Mouse (Mus musculus) stomach, embryonic 16.5 days (tissue): ENCODE results near the gene Ncaph. TPM values are rescaled to one million over a fixed set of nuclear protein-coding genes. Genes with fewer than 3 reads are reported as not detected.
"Not testable (repeated sequence)": the region's sequence is repeated elsewhere in the genome, so short reads cannot be mapped to it uniquely, and the experiment has no call there.

ENCODE experiments used
- ATAC-seq: fragments of 200-750 bp; cut with Nextera tagmentation; 2 replicates; pipeline ENCODE4 v1.8.0; 2017; ENCODE audit warnings: moderate number of reproducible peaks, moderate TSS enrichment; ENCODE audit not compliant: insufficient read depth, low FRiP score
- H3K27ac ChIP-seq: fragments of 300-500 bp; sonication (generic); 2 replicates; pipeline ENCODE4 v1.5.1; 2014; ENCODE audit warnings: low read length
- H3K27me3 ChIP-seq: fragments of 300-500 bp; sonication (generic); 2 replicates; pipeline ENCODE4 v1.6.1; 2014; ENCODE audit warnings: low read length, control low read depth, mixed read lengths; ENCODE audit not compliant: control insufficient read depth, insufficient read depth
- H3K36me3 ChIP-seq: fragments of 300-500 bp; sonication (generic); 2 replicates; pipeline ENCODE4 v1.6.1; 2014; ENCODE audit warnings: low read length; ENCODE audit not compliant: control insufficient read depth, insufficient read depth
- H3K4me1 ChIP-seq: fragments of 300-500 bp; sonication (generic); 2 replicates; pipeline ENCODE4 v1.6.1; 2014; ENCODE audit warnings: low read length, control low read depth, mixed read lengths; ENCODE audit not compliant: control insufficient read depth, insufficient read depth
- H3K4me2 ChIP-seq: fragments of 300-500 bp; sonication (generic); 2 replicates; pipeline ENCODE4 v1.6.1; 2014; ENCODE audit warnings: low read depth, low read length, mixed read lengths
- H3K4me3 ChIP-seq: fragments of 300-500 bp; sonication (generic); replicated peaks from 2 replicates; pipeline ENCODE4 v1.5.1; 2014; ENCODE audit warnings: mild to moderate bottlenecking, low read length
- H3K9ac ChIP-seq: fragments of 300-500 bp; sonication (generic); 2 replicates; pipeline ENCODE4 v1.6.1; 2014; ENCODE audit warnings: low read length
- H3K9me3 ChIP-seq: fragments of 300-500 bp; sonication (generic); replicated peaks from 2 replicates; pipeline ENCODE4 v1.6.1; 2016; ENCODE audit warnings: low read length, control low read depth; ENCODE audit not compliant: control insufficient read depth
- WGBS: fragments of 180-500 bp; shearing (Covaris S2); extraction: QIAGEN DNeasy Blood & Tissue Kit; methylation state at CpG from one replicate; pipeline ENCODE4 v1.1.7; 2014; 5-methylcytosine and 5-hydroxymethylcytosine counted together
- polyA plus RNA-seq: library from polyadenylated mRNA; unstranded; fragments of >200 nt; fragmentation: Nextera tagmentation; extraction: Ambion mirVana; gene quantifications from 2 replicates; pipeline ENCODE4 v1.2.1, GENCODE M21; 2015

The Ncaph gene
- polyA plus RNA-seq, 1 experiment from 2014 or later = 66.1 TPM

GRCm38 (mm10) chr2:127121591-127122235 lies 12.0 kb downstream of the Ncaph start:
- 90% methylated on average over 8 of the region's 8 CpGs for WGBS
- no peak overlapping the region for H3K4me2 ChIP-seq
- no peak for ATAC-seq
- no peak overlapping the region for H3K9ac ChIP-seq
- no peaks in the 10 kb centered on the region for H3K27me3 ChIP-seq
- no peak overlapping the region for H3K4me3 ChIP-seq
- peak overlapping the region; percentile 10; the same call in 1 of the 2 replicates for H3K27ac ChIP-seq
- H3K9me3 ChIP-seq = no peaks in the 10 kb centered on the region
- H3K4me1 ChIP-seq = no peaks in the 10 kb centered on the region
- peaks cover 38% of the 10 kb centered on the region for H3K36me3 ChIP-seq

DNA sequence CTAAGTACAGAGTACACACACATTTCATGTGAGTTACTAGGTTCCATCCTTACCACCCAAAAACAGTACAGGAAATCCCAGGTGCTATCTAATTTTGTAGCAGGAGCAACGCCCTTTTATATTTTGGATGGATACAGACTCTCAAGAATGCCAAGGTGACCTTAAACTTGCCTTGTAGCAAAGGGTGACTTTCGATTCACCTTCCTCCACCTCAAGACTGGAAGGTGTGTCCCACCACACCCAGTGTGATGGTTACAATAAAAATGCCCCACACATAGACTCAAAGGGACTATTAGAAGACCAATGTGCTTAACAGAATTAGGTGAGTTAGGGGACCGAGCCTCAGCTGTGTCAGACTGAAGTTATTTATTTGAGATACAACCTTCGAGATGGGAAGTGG lies 24.8 kb downstream of the Ncaph start:
- Histone ChIP-seq H3K9ac (no peak overlapping the region), H3K27ac (no peak overlapping the region), H3K4me2 (no peak overlapping the region), H3K4me1 (no peaks in the 10 kb centered on the region), H3K9me3 (no peaks in the 10 kb centered on the region), H3K4me3 (no peak overlapping the region), H3K27me3 (no peaks in the 10 kb centered on the region), H3K36me3 (peaks cover 37% of the 10 kb centered on the region)
- no peak for ATAC-seq
- WGBS = 90% methylated on average over 4 of the region's 4 CpGs

GRCm38 (mm10) chr2:127092000-127092399 lies 41.8 kb downstream of the Ncaph start:
- WGBS = 65% methylated on average over 8 of the region's 8 CpGs
- Histone ChIP-seq H3K27ac (no peak overlapping the region), H3K4me1 (no peaks in the 10 kb centered on the region), H3K9me3 (no peaks in the 10 kb centered on the region), H3K36me3 (no peaks in the 10 kb centered on the region), H3K4me2 (no peak overlapping the region), H3K4me3 (no peak overlapping the region), H3K9ac (no peak overlapping the region), H3K27me3 (no peaks in the 10 kb centered on the region)
- no peak for ATAC-seq

DNA sequence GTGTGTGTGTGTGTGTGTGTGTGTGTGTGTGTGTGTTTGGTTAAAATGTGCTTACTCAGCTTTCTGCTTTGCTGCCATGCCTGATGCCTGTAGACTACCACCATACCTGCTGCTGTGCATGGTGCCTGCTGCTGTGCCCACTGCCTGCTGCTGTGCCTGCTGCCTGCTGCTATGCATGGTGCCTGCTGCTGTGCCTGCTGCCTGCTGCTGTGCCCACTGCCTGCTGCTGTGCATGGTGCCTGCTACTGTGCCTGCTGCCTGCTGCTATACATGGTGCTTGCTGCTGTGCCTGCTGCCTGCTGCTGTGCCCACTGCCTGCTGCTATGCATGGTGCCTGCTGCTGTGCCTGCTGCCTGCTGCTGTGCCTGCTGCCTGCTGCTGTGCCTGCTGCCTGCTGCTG lies 43.6 kb downstream of the Ncaph start:
- H3K36me3 ChIP-seq, H3K4me2 ChIP-seq, H3K4me3 ChIP-seq, H3K4me1 ChIP-seq, H3K9ac ChIP-seq, H3K27me3 ChIP-seq, H3K27ac ChIP-seq, H3K9me3 ChIP-seq, ATAC-seq: not testable (repeated sequence)

- ATAC-seq = no peak
- Histone ChIP-seq H3K4me3 (no peak overlapping the region), H3K9ac (no peak overlapping the region), H3K27me3 (no peaks in the 10 kb centered on the region), H3K4me1 (no peaks in the 10 kb centered on the region), H3K27ac (no peak overlapping the region), H3K4me2 (no peak overlapping the region), H3K9me3 (no peaks in the 10 kb centered on the region), H3K36me3 (no peaks in the 10 kb centered on the region; the same call in 1 of the 2 replicates)
- WGBS = 82% methylated on average over 5 of the region's 5 CpGs
These were observed 47.5 kb downstream of the Ncaph start for GRCm38 (mm10) chr2:127086235-127086634.

- 83% methylated on average over 11 of the region's 11 CpGs for WGBS
- Histone ChIP-seq H3K27ac (no peak overlapping the region), H3K9me3 (no peaks in the 10 kb centered on the region), H3K4me3 (no peak overlapping the region), H3K36me3 (no peaks in the 10 kb centered on the region), H3K27me3 (no peaks in the 10 kb centered on the region), H3K9ac (no peak overlapping the region), H3K4me1 (no peaks in the 10 kb centered on the region), H3K4me2 (no peak overlapping the region)
- ATAC-seq = no peak
These were observed 53.0 kb downstream of the Ncaph start for GRCm38 (mm10) chr2:127080591-127081218.

DNA sequence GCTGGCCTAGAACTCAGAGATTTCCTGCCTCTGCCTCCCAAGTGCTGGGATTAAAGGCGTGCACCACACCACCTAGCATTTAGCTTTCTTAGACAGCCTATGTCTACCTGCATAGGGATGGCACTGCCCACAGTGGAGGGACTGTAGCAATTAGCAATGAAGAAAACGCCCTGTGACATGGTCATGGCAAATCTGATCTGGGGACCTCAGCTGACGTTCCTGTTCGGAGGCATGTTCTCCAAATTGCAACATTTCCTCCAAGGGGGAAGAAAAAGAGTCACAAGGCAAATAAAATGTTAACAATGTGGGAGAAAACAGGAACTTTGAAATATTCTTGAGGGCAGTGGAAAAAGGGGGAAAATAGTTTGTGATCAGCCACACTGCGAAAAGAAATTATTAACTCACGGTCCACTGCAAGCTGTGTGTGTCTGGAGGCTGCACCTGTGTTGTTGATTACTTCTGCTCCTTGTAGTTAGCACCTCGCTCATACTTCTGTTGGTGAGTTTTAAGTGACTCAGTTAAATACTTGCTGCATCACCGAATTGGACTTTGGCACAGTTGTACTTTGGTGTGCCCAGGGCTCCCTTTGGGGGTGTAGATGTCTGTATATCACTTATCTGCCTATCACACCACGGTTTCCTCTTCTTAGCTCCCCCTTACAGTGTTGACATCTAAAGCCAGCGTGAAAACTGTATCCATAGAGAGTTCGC lies 53.7 kb downstream of the Ncaph start:
- Histone ChIP-seq H3K4me1 (no peaks in the 10 kb centered on the region), H3K4me2 (no peak overlapping the region), H3K36me3 (no peaks in the 10 kb centered on the region), H3K9ac (no peak overlapping the region), H3K27ac (no peak overlapping the region), H3K4me3 (no peak overlapping the region), H3K27me3 (no peaks in the 10 kb centered on the region), H3K9me3 (no peaks in the 10 kb centered on the region)
- 86% methylated on average over 11 of the region's 11 CpGs for WGBS
- ATAC-seq = no peak

DNA sequence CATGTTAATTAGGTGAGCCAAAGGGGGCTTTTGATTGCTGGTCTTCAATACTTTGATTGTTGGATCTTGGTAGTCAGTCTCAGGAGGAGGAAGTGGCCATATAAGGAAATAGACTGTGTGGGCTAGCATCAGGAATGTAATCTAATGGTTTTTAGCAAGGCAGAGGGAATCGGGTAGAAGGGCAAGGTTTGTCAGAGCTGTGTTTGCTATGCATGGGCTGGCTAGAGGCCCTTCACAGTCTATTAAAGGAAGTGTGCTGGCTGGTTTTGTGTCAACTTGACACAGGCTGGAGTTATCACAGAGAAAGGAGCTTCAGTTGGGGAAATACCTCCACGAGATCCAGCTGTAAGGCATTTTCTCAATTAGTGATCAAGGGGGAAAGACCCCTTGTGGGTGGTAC lies 54.7 kb downstream of the Ncaph start:
- not testable (repeated sequence) for H3K27ac ChIP-seq, H3K27me3 ChIP-seq, H3K9me3 ChIP-seq, H3K4me3 ChIP-seq, H3K9ac ChIP-seq, H3K4me2 ChIP-seq, ATAC-seq, H3K4me1 ChIP-seq, H3K36me3 ChIP-seq
- WGBS = 45% methylated on average over 2 of the region's 2 CpGs

DNA sequence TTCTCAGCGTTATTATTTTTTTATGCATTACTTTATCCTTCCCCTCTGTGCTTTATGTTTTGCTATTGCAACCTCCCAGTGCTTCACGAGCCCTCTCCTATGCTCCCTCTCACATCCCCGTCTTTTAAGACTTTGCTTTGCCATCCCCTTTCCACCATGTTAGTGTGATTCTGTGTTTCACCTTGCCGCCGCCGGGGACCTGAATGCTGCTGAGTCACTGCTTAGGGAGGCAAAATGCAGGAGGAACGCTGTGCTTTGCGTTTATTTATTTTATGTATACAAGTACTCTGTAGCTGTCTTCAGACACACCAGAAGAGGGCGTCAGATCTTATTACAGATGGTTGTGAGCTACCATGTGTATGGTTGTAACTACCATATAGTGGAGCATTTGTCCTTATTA lies 56.1 kb downstream of the Ncaph start:
- Histone ChIP-seq H3K36me3 (no peaks in the 10 kb centered on the region), H3K4me1 (no peaks in the 10 kb centered on the region), H3K27ac (no peak overlapping the region), H3K4me3 (no peak overlapping the region), H3K9me3 (no peaks in the 10 kb centered on the region), H3K9ac (no peak overlapping the region), H3K4me2 (no peak overlapping the region), H3K27me3 (no peaks in the 10 kb centered on the region)
- 70% methylated on average over 9 of the region's 9 CpGs for whole genome bisulfite sequencing
- ATAC-seq = no peak
